Mouse (Mus musculus): ENCODE measurements around the gene Btnl2.

Gene Btnl2

GRCm38 (mm10) chr17:34398711-34399393 is 44.2 kb downstream of the Btnl2 start, which contains the start of gene BC051142:
Gene BC051142, plus strand, starts transcription at chr17:34398820.
- peak; percentile 48 to 66 for DNase-seq (ENCODE audit: low spot score in 2 of 2)

- no peak for DNase-seq (ENCODE audit: low spot score in 2 of 2)
These were observed 44.7 kb downstream of the Btnl2 start for GRCm38 (mm10) chr17:34399394-34399715.

DNA sequence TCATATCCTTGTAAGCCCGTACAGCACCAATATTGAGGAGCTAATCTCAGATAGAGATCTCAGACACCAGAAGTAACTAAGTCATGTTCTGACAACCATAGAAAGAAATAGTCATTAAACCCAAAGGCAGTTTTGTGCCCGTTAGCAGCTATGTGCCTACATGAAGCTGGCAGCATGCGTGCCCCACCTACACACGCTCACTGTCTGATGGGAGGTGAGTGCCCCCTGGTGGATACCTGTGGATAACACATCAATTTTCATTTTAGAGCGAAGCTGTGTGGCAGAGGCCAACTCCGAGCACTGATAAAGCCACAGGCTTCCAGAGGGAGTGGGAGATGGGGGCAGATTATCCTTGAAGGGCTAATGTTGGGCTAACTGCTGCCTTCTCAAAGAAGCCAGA is 56.5 kb downstream of the Btnl2 start:
- DNase-seq (ENCODE audit: low spot score in 2 of 2), result peak; percentile 40 to 69
